Mouse (Mus musculus) G1E-ER4 (cell line): Measurements from ENCODE around the gene Ets2. TPM values are rescaled to one million over a fixed set of nuclear protein-coding genes. Genes with fewer than 3 reads are reported as not detected.

Experiments
- GATA1 ChIP-seq: IDR thresholded peaks from one replicate; pipeline ENCODE4 v1.8.0; 2012; ENCODE audit warnings: low read length, inconsistent platforms
- polyA plus RNA-seq: library from polyadenylated mRNA; stranded (reverse); fragments of >175 nt; gene quantifications from 2 replicates; pipeline ENCODE4 v1.2.3, GENCODE M21; 2012

Ets2 gene
- polyA plus RNA-seq, 1 experiment: 128 TPM

GRCm38 (mm10) chr16:95682431-95682892, 19.4 kb upstream of the Ets2 start:
- TF ChIP-seq GATA1: no peak

- TF ChIP-seq GATA1: no peak
Measured at GRCm38 (mm10) chr16:95685807-95686206, 16.1 kb upstream of the Ets2 start.

- no peak for TF ChIP-seq GATA1
Measured at GRCm38 (mm10) chr16:95686246-95686645, 15.6 kb upstream of the Ets2 start.

GRCm38 (mm10) chr16:95686901-95687300, 15.0 kb upstream of the Ets2 start:
- TF ChIP-seq GATA1: no peak

GRCm38 (mm10) chr16:95688010-95688409, 13.9 kb upstream of the Ets2 start:
- no peak for TF ChIP-seq GATA1

- TF ChIP-seq GATA1: no peak
Measured at GRCm38 (mm10) chr16:95696599-95696998, 5.3 kb upstream of the Ets2 start.

- no peak for TF ChIP-seq GATA1
Measured at GRCm38 (mm10) chr16:95699721-95700120, 2.2 kb upstream of the Ets2 start.

- TF ChIP-seq GATA1: no peak
Measured at GRCm38 (mm10) chr16:95700224-95700623, 1.7 kb upstream of the Ets2 start.

GRCm38 (mm10) chr16:95702562-95703545, 979 bp downstream of the Ets2 start:
- TF ChIP-seq GATA1: no peak

GRCm38 (mm10) chr16:95703958-95704357, 2.1 kb downstream of the Ets2 start:
- no peak for TF ChIP-seq GATA1

- no peak for TF ChIP-seq GATA1
Measured at GRCm38 (mm10) chr16:95704662-95705330, 2.9 kb downstream of the Ets2 start.

- no peak for TF ChIP-seq GATA1
Measured at GRCm38 (mm10) chr16:95705771-95706170, 3.9 kb downstream of the Ets2 start.

GRCm38 (mm10) chr16:95708211-95709004, 6.5 kb downstream of the Ets2 start:
- no peak for TF ChIP-seq GATA1

GRCm38 (mm10) chr16:95709175-95709574, 7.3 kb downstream of the Ets2 start:
- no peak for TF ChIP-seq GATA1

GRCm38 (mm10) chr16:95710129-95710528, 8.3 kb downstream of the Ets2 start:
- no peak for TF ChIP-seq GATA1

GRCm38 (mm10) chr16:95712121-95712520, 10.2 kb downstream of the Ets2 start:
- TF ChIP-seq GATA1: no peak
